Mouse (Mus musculus) liver, embryonic 13.5 days (tissue): ENCODE results near the gene Aff3. TPM values are rescaled to one million over a fixed set of nuclear protein-coding genes. Genes with fewer than 3 reads are reported as not detected.

Experiments
- ATAC-seq: fragments of 200-750 bp; cut with Nextera tagmentation; 2 replicates; pipeline ENCODE4 v1.8.0; 2017; ENCODE audit warnings: low read depth, mild to moderate bottlenecking, moderate number of reproducible peaks, moderate library complexity
- DNase-seq: peaks from one replicate; pipeline ENCODE4 v3.0.0; 2022
- H3K27ac ChIP-seq: fragments of 300-500 bp; sonication (generic); 2 replicates; pipeline ENCODE4 v1.5.1; 2015; ENCODE audit warnings: moderate library complexity, mild to moderate bottlenecking, inconsistent platforms
- H3K27me3 ChIP-seq: fragments of 300-500 bp; sonication (generic); 2 replicates; pipeline ENCODE4 v1.6.1; 2015; ENCODE audit warnings: mild to moderate bottlenecking, inconsistent platforms
- H3K36me3 ChIP-seq: fragments of 300-500 bp; sonication (generic); 2 replicates; pipeline ENCODE4 v1.6.1; 2015; ENCODE audit warnings: mild to moderate bottlenecking, inconsistent platforms
- H3K4me1 ChIP-seq: fragments of 300-500 bp; sonication (generic); replicated peaks from 2 replicates; pipeline ENCODE4 v1.6.1; 2015; ENCODE audit warnings: inconsistent platforms
- H3K4me2 ChIP-seq: fragments of 300-500 bp; sonication (generic); 2 replicates; pipeline ENCODE4 v1.6.1; 2015; ENCODE audit warnings: inconsistent platforms, mild to moderate bottlenecking, moderate library complexity
- H3K4me3 ChIP-seq: fragments of 300-500 bp; sonication (generic); replicated peaks from 2 replicates; pipeline ENCODE4 v1.5.1; 2015; ENCODE audit warnings: mild to moderate bottlenecking, inconsistent platforms
- H3K9ac ChIP-seq: fragments of 300-500 bp; sonication (generic); 2 replicates; pipeline ENCODE4 v1.6.1; 2015; ENCODE audit warnings: mild to moderate bottlenecking, inconsistent platforms
- H3K9me3 ChIP-seq: fragments of 300-500 bp; sonication (generic); replicated peaks from 2 replicates; pipeline ENCODE4 v1.6.1; 2016; ENCODE audit warnings: inconsistent platforms
- WGBS: fragments of 180-500 bp; shearing (Covaris S2); methylation state at CpG from one replicate; pipeline ENCODE4 v1.1.7; 2015; ENCODE audit not compliant: insufficient replicate concordance; 5-methylcytosine and 5-hydroxymethylcytosine counted together
- polyA plus RNA-seq: library from polyadenylated mRNA; unstranded; fragments of >200 nt; fragmentation: Nextera tagmentation; extraction: Ambion mirVana; gene quantifications from 2 replicates; pipeline ENCODE4 v1.2.1, GENCODE M21; 2015

Aff3 gene
- polyA plus RNA-seq, 1 experiment from 2014 or later = 0.44 TPM

- no peaks in the 10 kb centered on the region for H3K4me1 ChIP-seq
- no peak overlapping the region for H3K27ac ChIP-seq
- ATAC-seq = no peak
- DNase-seq = no peak
- no peak overlapping the region for H3K4me2 ChIP-seq
- WGBS = 58% methylated on average over 4 of the region's 4 CpGs
- H3K4me3 ChIP-seq = no peak overlapping the region
- H3K36me3 ChIP-seq = no peaks in the 10 kb centered on the region
- no peaks in the 10 kb centered on the region for H3K27me3 ChIP-seq
- no peak overlapping the region for H3K9ac ChIP-seq
- H3K9me3 ChIP-seq = no peaks in the 10 kb centered on the region
Measured at GRCm38 (mm10) chr1:38347346-38347745, 317.4 kb downstream of the Aff3 start.

GRCm38 (mm10) chr1:38334206-38334605, 330.5 kb downstream of the Aff3 start:
- WGBS = 73% methylated on average over 7 of the region's 7 CpGs
- no peak overlapping the region for H3K4me3 ChIP-seq
- H3K9me3 ChIP-seq = no peaks in the 10 kb centered on the region
- ATAC-seq (no peak), DNase-seq (no peak)
- no peaks in the 10 kb centered on the region for H3K4me1 ChIP-seq
- H3K27ac ChIP-seq = no peak overlapping the region
- H3K27me3 ChIP-seq = no peaks in the 10 kb centered on the region
- no peaks in the 10 kb centered on the region for H3K36me3 ChIP-seq
- no peak overlapping the region for H3K4me2 ChIP-seq
- H3K9ac ChIP-seq = no peak overlapping the region

- H3K27ac ChIP-seq = no peak overlapping the region
- WGBS = 70% methylated on average over 5 of the region's 5 CpGs
- H3K4me3 ChIP-seq = no peak overlapping the region
- H3K4me2 ChIP-seq = no peak overlapping the region
- no peaks in the 10 kb centered on the region for H3K9me3 ChIP-seq
- no peak for DNase-seq
- H3K36me3 ChIP-seq = no peaks in the 10 kb centered on the region
- no peaks in the 10 kb centered on the region for H3K4me1 ChIP-seq
- H3K27me3 ChIP-seq = no peaks in the 10 kb centered on the region
- ATAC-seq = no peak
- no peak overlapping the region for H3K9ac ChIP-seq
Measured at GRCm38 (mm10) chr1:38332919-38333318, 331.8 kb downstream of the Aff3 start.

GRCm38 (mm10) chr1:38324206-38324605, 340.5 kb downstream of the Aff3 start:
- H3K9ac ChIP-seq = no peak overlapping the region
- H3K27me3 ChIP-seq = no peaks in the 10 kb centered on the region
- DNase-seq (no peak), ATAC-seq (no peak)
- WGBS = 75% methylated on average over 5 of the region's 5 CpGs
- H3K27ac ChIP-seq = no peak overlapping the region
- H3K36me3 ChIP-seq = no peaks in the 10 kb centered on the region
- H3K4me1 ChIP-seq = no peaks in the 10 kb centered on the region
- H3K9me3 ChIP-seq = no peaks in the 10 kb centered on the region
- H3K4me3 ChIP-seq = no peak overlapping the region
- no peak overlapping the region for H3K4me2 ChIP-seq

- Histone ChIP-seq H3K36me3 (no peaks in the 10 kb centered on the region), H3K9me3 (no peaks in the 10 kb centered on the region), H3K4me1 (no peaks in the 10 kb centered on the region), H3K4me3 (no peak overlapping the region), H3K4me2 (no peak overlapping the region), H3K9ac (no peak overlapping the region), H3K27me3 (no peaks in the 10 kb centered on the region), H3K27ac (no peak overlapping the region)
- DNase-seq (no peak), ATAC-seq (no peak)
- WGBS = 76% methylated on average over 8 of the region's 8 CpGs
Measured at GRCm38 (mm10) chr1:38321861-38322260, 342.9 kb downstream of the Aff3 start.

- Histone ChIP-seq H3K27ac (no peak overlapping the region), H3K36me3 (no peaks in the 10 kb centered on the region), H3K4me1 (no peaks in the 10 kb centered on the region), H3K9me3 (no peaks in the 10 kb centered on the region), H3K27me3 (no peaks in the 10 kb centered on the region), H3K9ac (no peak overlapping the region), H3K4me2 (no peak overlapping the region), H3K4me3 (no peak overlapping the region)
- WGBS = 32% methylated on average over 2 of the region's 2 CpGs
- ATAC-seq (no peak), DNase-seq (no peak)
Measured at GRCm38 (mm10) chr1:38320971-38321305, 343.8 kb downstream of the Aff3 start.

- Histone ChIP-seq H3K27ac (no peak overlapping the region), H3K36me3 (no peaks in the 10 kb centered on the region), H3K27me3 (no peaks in the 10 kb centered on the region), H3K4me3 (no peak overlapping the region), H3K4me2 (no peak overlapping the region), H3K4me1 (no peaks in the 10 kb centered on the region), H3K9me3 (no peaks in the 10 kb centered on the region), H3K9ac (no peak overlapping the region)
- DNase-seq (no peak), ATAC-seq (no peak)
- WGBS = 67% methylated on average over 16 of the region's 16 CpGs
Measured at GRCm38 (mm10) chr1:38320126-38320970, 344.4 kb downstream of the Aff3 start.

- Histone ChIP-seq H3K36me3 (no peaks in the 10 kb centered on the region), H3K4me1 (no peaks in the 10 kb centered on the region), H3K27me3 (no peaks in the 10 kb centered on the region), H3K9me3 (no peaks in the 10 kb centered on the region), H3K4me3 (no peak overlapping the region), H3K4me2 (no peak overlapping the region), H3K27ac (no peak overlapping the region), H3K9ac (no peak overlapping the region)
- ATAC-seq = no peak
- no peak for DNase-seq
- 43% methylated on average over 2 of the region's 2 CpGs for WGBS
Measured at GRCm38 (mm10) chr1:38318614-38319013, 346.1 kb downstream of the Aff3 start.

GRCm38 (mm10) chr1:38315992-38316391, 348.8 kb downstream of the Aff3 start:
- 58% methylated on average over 4 of the region's 4 CpGs for WGBS
- no peaks in the 10 kb centered on the region for H3K4me1 ChIP-seq
- H3K27ac ChIP-seq = no peak overlapping the region
- ATAC-seq (no peak), DNase-seq (no peak)
- H3K9me3 ChIP-seq = no peaks in the 10 kb centered on the region
- H3K4me3 ChIP-seq = no peak overlapping the region
- no peaks in the 10 kb centered on the region for H3K27me3 ChIP-seq
- H3K4me2 ChIP-seq = no peak overlapping the region
- no peak overlapping the region for H3K9ac ChIP-seq
- no peaks in the 10 kb centered on the region for H3K36me3 ChIP-seq

GRCm38 (mm10) chr1:38310496-38310895, 354.3 kb downstream of the Aff3 start:
- Histone ChIP-seq H3K4me1 (peaks cover 7% of the 10 kb centered on the region; the same call in 1 of the 2 replicates), H3K9ac (no peak overlapping the region), H3K27me3 (no peaks in the 10 kb centered on the region), H3K4me3 (no peak overlapping the region), H3K36me3 (no peaks in the 10 kb centered on the region), H3K9me3 (no peaks in the 10 kb centered on the region), H3K27ac (no peak overlapping the region), H3K4me2 (no peak overlapping the region)
- ATAC-seq (no peak), DNase-seq (no peak)
- WGBS = 69% methylated on average over 8 of the region's 8 CpGs

GRCm38 (mm10) chr1:38310076-38310475, 354.7 kb downstream of the Aff3 start:
- Histone ChIP-seq H3K4me1 (peaks cover 7% of the 10 kb centered on the region; the same call in 1 of the 2 replicates), H3K36me3 (no peaks in the 10 kb centered on the region), H3K9me3 (no peaks in the 10 kb centered on the region), H3K27ac (no peak overlapping the region), H3K4me3 (no peak overlapping the region), H3K9ac (no peak overlapping the region), H3K27me3 (no peaks in the 10 kb centered on the region), H3K4me2 (no peak overlapping the region)
- WGBS = 63% methylated on average over 4 of the region's 4 CpGs
- DNase-seq (no peak), ATAC-seq (no peak)

GRCm38 (mm10) chr1:38309341-38309740, 355.4 kb downstream of the Aff3 start:
- no peak overlapping the region for H3K4me2 ChIP-seq
- H3K4me1 ChIP-seq = peaks cover 7% of the 10 kb centered on the region; the same call in 1 of the 2 replicates
- ATAC-seq (no peak), DNase-seq (no peak)
- H3K27ac ChIP-seq = no peak overlapping the region
- 75% methylated on average over 8 of the region's 8 CpGs for WGBS
- no peaks in the 10 kb centered on the region for H3K27me3 ChIP-seq
- no peaks in the 10 kb centered on the region for H3K36me3 ChIP-seq
- H3K9ac ChIP-seq = no peak overlapping the region
- no peak overlapping the region for H3K4me3 ChIP-seq
- no peaks in the 10 kb centered on the region for H3K9me3 ChIP-seq
